Mouse (Mus musculus) midbrain, embryonic 11.5 days (tissue): ENCODE measurements around the gene Myo1g. TPM values are rescaled to one million over a fixed set of nuclear protein-coding genes. Genes with fewer than 3 reads are reported as not detected.
A peak's percentile ranks its signal among the peaks of the same experiment; 100 is the strongest.

Experiments used
- ATAC-seq: fragments of 200-750 bp; cut with Nextera tagmentation; 2 replicates; pipeline ENCODE4 v1.8.0; 2017; ENCODE audit warnings: moderate TSS enrichment, moderate library complexity; ENCODE audit not compliant: low FRiP score
- DNase-seq: peaks from one replicate; pipeline ENCODE4 v3.0.0; 2015; ENCODE audit warnings: low spot score; ENCODE audit errors: missing footprints
- H3K27ac ChIP-seq: fragments of 300-500 bp; sonication (generic); 2 replicates; pipeline ENCODE4 v1.5.1; 2014; ENCODE audit warnings: low read depth, low read length
- H3K27me3 ChIP-seq: fragments of 300-500 bp; sonication (generic); 2 replicates; pipeline ENCODE4 v1.6.1; 2014; ENCODE audit warnings: mild to moderate bottlenecking, low read length, moderate library complexity, mixed read lengths; ENCODE audit not compliant: control insufficient read depth, insufficient read depth
- H3K36me3 ChIP-seq: fragments of 300-500 bp; sonication (generic); 2 replicates; pipeline ENCODE4 v1.6.1; 2014; ENCODE audit warnings: mild to moderate bottlenecking, low read length, moderate library complexity, mixed read lengths; ENCODE audit not compliant: control insufficient read depth, insufficient read depth
- H3K4me1 ChIP-seq: fragments of 300-500 bp; sonication (generic); 2 replicates; pipeline ENCODE4 v1.6.1; 2014; ENCODE audit warnings: low read length; ENCODE audit not compliant: control insufficient read depth, insufficient read depth
- H3K4me2 ChIP-seq: fragments of 300-500 bp; sonication (generic); 2 replicates; pipeline ENCODE4 v1.6.1; 2014; ENCODE audit warnings: mild to moderate bottlenecking, moderate library complexity
- H3K4me3 ChIP-seq: fragments of 300-500 bp; sonication (generic); 2 replicates; pipeline ENCODE4 v1.5.1; 2014; ENCODE audit warnings: low read depth, low read length
- H3K9ac ChIP-seq: fragments of 300-500 bp; sonication (generic); 2 replicates; pipeline ENCODE4 v1.6.1; 2014; ENCODE audit warnings: low read length
- H3K9me3 ChIP-seq: fragments of 300-500 bp; sonication (generic); 2 replicates; pipeline ENCODE4 v1.6.1; 2016; ENCODE audit warnings: low read length; ENCODE audit not compliant: control insufficient read depth
- WGBS: fragments of 180-500 bp; shearing (Covaris S2); extraction: QIAGEN DNeasy Blood & Tissue Kit; methylation state at CpG from one replicate; pipeline ENCODE4 v1.1.7; 2014; 5-methylcytosine and 5-hydroxymethylcytosine counted together
- polyA plus RNA-seq: library from polyadenylated mRNA; unstranded; fragments of >200 nt; fragmentation: Nextera tagmentation; extraction: Ambion mirVana; gene quantifications from 2 replicates; pipeline ENCODE4 v1.2.1, GENCODE M21; 2014

Myo1g gene
- polyA plus RNA-seq, 1 experiment from 2014 or later, result 0.92 TPM

DNA sequence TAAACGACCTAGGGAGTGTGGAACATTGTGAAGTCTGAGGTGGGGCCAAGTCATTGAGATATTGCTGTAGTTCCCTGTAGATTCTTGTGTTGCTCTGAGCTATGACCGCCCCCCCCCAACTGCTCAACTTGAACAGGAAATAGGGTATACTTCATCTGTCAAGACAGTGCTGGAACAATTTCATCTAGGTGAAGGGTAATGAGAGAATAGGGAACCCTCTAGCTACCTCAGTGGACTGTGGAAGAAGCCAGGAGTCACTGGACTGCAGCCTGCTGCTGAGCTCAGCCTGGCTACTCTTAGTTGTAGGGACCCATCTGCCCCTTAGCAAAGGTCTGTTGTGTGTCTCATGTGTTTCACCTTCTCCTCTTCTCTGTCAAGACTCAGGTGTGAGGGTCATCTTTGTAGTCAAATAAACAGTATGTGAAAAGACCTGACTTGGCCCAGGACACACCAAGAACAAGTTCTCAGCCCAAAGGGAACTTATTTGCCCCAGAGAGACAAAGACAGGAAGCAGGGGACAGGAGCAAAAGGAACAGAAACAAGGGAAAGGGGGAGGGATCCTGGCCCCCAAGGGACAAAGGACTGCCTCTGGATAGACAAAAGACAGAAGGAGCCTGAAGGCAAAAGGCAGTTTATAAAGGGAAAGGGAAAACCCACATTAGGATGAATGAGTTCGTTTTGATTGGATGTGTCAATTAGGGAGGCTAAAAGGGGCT lies 36.4 kb downstream of the Myo1g start:
- no peaks in the 10 kb centered on the region; the same call in 1 of the 2 replicates for H3K4me1 ChIP-seq
- peak; percentile 12 for DNase-seq
- no peak overlapping the region for H3K4me2 ChIP-seq
- H3K27ac ChIP-seq, result no peak overlapping the region
- no peaks in the 10 kb centered on the region for H3K9me3 ChIP-seq
- H3K9ac ChIP-seq, result no peak overlapping the region
- H3K4me3 ChIP-seq, result no peak overlapping the region
- 65% methylated on average over 3 of the region's 3 CpGs for WGBS
- no peaks in the 10 kb centered on the region for H3K27me3 ChIP-seq
- no peaks in the 10 kb centered on the region for H3K36me3 ChIP-seq
- ATAC-seq, result no peak

GRCm38 (mm10) chr11:6483103-6483502 lies 37.7 kb downstream of the Myo1g start:
- no peak for DNase-seq
- Histone ChIP-seq H3K9me3 (no peaks in the 10 kb centered on the region), H3K4me3 (no peak overlapping the region), H3K27me3 (no peaks in the 10 kb centered on the region), H3K9ac (no peak overlapping the region), H3K4me1 (no peaks in the 10 kb centered on the region), H3K36me3 (no peaks in the 10 kb centered on the region), H3K4me2 (no peak overlapping the region), H3K27ac (no peak overlapping the region)
- no peak for ATAC-seq
- 86% methylated on average over 2 of the region's 2 CpGs for WGBS

GRCm38 (mm10) chr11:6481669-6482185 lies 39.0 kb downstream of the Myo1g start:
- H3K4me3 ChIP-seq, result no peak overlapping the region
- no peak overlapping the region for H3K27ac ChIP-seq
- WGBS, result 81% methylated on average over 6 of the region's 6 CpGs
- ATAC-seq (no peak), DNase-seq (no peak)
- H3K27me3 ChIP-seq, result no peaks in the 10 kb centered on the region
- H3K9me3 ChIP-seq, result no peaks in the 10 kb centered on the region
- H3K4me1 ChIP-seq, result no peaks in the 10 kb centered on the region
- no peaks in the 10 kb centered on the region for H3K36me3 ChIP-seq
- no peak overlapping the region for H3K4me2 ChIP-seq
- H3K9ac ChIP-seq, result no peak overlapping the region

- Histone ChIP-seq H3K4me1 (no peaks in the 10 kb centered on the region), H3K27me3 (no peaks in the 10 kb centered on the region), H3K9ac (no peak overlapping the region), H3K4me2 (no peak overlapping the region), H3K4me3 (no peak overlapping the region), H3K36me3 (no peaks in the 10 kb centered on the region), H3K9me3 (no peaks in the 10 kb centered on the region), H3K27ac (no peak overlapping the region)
- no peak for ATAC-seq
- WGBS, result 80% methylated on average over 13 of the region's 13 CpGs
- DNase-seq, result peak; percentile 47
Measured at GRCm38 (mm10) chr11:6480681-6481405, 39.9 kb downstream of the Myo1g start.

GRCm38 (mm10) chr11:6480191-6480590 lies 40.6 kb downstream of the Myo1g start:
- Histone ChIP-seq H3K36me3 (no peaks in the 10 kb centered on the region), H3K4me1 (no peaks in the 10 kb centered on the region), H3K9ac (no peak overlapping the region), H3K27ac (no peak overlapping the region), H3K4me2 (no peak overlapping the region), H3K9me3 (no peaks in the 10 kb centered on the region), H3K4me3 (no peak overlapping the region), H3K27me3 (no peaks in the 10 kb centered on the region)
- DNase-seq (peak; percentile 66), ATAC-seq (no peak)
- 80% methylated on average over 7 of the region's 7 CpGs for WGBS

- peaks cover 2% of the 10 kb centered on the region for H3K4me1 ChIP-seq
- H3K4me2 ChIP-seq, result no peak overlapping the region
- no peaks in the 10 kb centered on the region for H3K27me3 ChIP-seq
- 69% methylated on average over 2 of the region's 2 CpGs for WGBS
- ATAC-seq (no peak), DNase-seq (peak; percentile 68)
- H3K36me3 ChIP-seq, result no peaks in the 10 kb centered on the region
- H3K27ac ChIP-seq, result no peak overlapping the region
- no peaks in the 10 kb centered on the region for H3K9me3 ChIP-seq
- H3K4me3 ChIP-seq, result no peak overlapping the region
- H3K9ac ChIP-seq, result no peak overlapping the region
Measured at GRCm38 (mm10) chr11:6479231-6479630, 41.5 kb downstream of the Myo1g start.

- Histone ChIP-seq H3K4me1 (peaks cover 12% of the 10 kb centered on the region), H3K4me2 (no peak overlapping the region), H3K36me3 (no peaks in the 10 kb centered on the region), H3K9me3 (no peaks in the 10 kb centered on the region), H3K27ac (no peak overlapping the region), H3K4me3 (no peak overlapping the region), H3K27me3 (no peaks in the 10 kb centered on the region), H3K9ac (no peak overlapping the region)
- WGBS, result 97% methylated on average over 1 of the region's 1 CpGs
- DNase-seq, result peak; percentile 21
- no peak for ATAC-seq
Measured at GRCm38 (mm10) chr11:6477350-6477749, 43.4 kb downstream of the Myo1g start.

DNA sequence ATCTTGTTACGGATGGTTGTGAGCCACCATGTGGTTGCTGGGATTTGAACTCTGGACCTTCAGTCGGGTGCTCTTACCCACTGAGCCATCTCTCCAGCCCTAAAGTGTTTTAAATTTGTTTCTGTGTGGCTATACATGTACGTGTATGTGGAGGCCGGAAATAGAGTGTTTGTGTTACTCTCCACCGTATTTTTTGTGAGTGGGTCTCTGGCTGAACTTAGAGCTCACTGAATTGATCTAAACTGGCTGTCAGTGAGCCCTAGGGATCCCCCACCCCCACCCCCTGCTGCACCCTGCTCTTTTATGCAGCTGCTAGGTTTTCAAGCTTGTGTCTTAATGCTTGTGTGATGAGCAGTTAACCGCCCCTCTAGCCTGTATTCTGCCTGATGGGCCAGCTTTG lies 43.9 kb downstream of the Myo1g start:
- DNase-seq (peak; percentile 83), ATAC-seq (no peak)
- no peak overlapping the region for H3K9ac ChIP-seq
- no peaks in the 10 kb centered on the region for H3K36me3 ChIP-seq
- no peaks in the 10 kb centered on the region for H3K9me3 ChIP-seq
- H3K4me2 ChIP-seq, result no peak overlapping the region
- H3K4me1 ChIP-seq, result peaks cover 15% of the 10 kb centered on the region
- H3K4me3 ChIP-seq, result no peak overlapping the region
- WGBS, result 75% methylated on average over 6 of the region's 6 CpGs
- H3K27ac ChIP-seq, result no peak overlapping the region
- H3K27me3 ChIP-seq, result no peaks in the 10 kb centered on the region

DNA sequence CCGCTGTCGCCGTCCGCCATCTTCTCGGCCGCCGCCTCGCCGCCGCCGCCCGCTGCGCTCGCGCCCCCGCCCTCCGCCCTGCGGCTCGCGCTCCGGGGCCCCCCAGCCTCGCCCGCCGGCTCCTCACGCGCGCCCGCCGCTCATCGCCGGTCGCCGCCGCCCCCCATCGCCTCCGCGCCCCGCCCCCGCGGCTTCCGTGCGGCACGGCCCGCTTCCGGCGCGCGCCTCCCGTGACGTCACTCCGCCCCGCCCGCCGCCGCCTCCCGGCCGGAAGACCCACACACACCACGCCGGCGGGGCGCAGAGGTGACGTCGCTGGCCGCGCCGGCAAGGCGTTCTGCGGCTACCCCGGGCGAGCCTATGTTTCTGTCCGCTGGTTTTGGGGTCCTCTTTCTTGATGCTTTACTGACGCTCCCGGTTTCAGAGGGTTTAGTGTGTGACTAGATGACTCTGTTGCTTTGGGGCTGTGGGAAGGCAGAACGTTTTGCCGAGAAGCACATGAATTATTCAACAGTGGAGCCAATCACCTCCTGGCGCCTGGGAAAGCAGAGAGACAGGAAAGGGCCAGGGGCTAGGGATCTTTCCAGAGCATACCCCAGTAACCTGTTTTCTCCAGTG lies 44.8 kb downstream of the Myo1g start, which contains the start of gene Purb:
Gene Purb (minus strand): TSS at position 51 of the 618 bp plus-strand sequence.
- no peaks in the 10 kb centered on the region for H3K9me3 ChIP-seq
- under 1% methylated on average over 60 of the region's 76 CpGs for WGBS
- H3K36me3 ChIP-seq, result peaks cover under 1% of the 10 kb centered on the region; the same call in 1 of the 2 replicates
- H3K4me3 ChIP-seq, result peak within 1 kb of the TSS; percentile 80
- DNase-seq (peak; percentile 99), ATAC-seq (peak; percentile 96)
- peak within 1 kb of the TSS; percentile 81 for H3K27ac ChIP-seq
- peak within 1 kb of the TSS; percentile 85 for H3K9ac ChIP-seq
- H3K27me3 ChIP-seq, result no peaks in the 10 kb centered on the region
- H3K4me1 ChIP-seq, result peaks cover 24% of the 10 kb centered on the region
- H3K4me2 ChIP-seq, result peak within 1 kb of the TSS; percentile 77
